Mouse (Mus musculus): ENCODE results near the gene Map2k5.

The Map2k5 gene

GRCm38 (mm10) chr9:63146126-63146855, 231.4 kb downstream of the Map2k5 start:
- no peak for DNase-seq (ENCODE audit: low spot score in 2 of 2)

GRCm38 (mm10) chr9:63145249-63146125, 232.2 kb downstream of the Map2k5 start:
- no peak for DNase-seq (ENCODE audit: low spot score in 2 of 2)

GRCm38 (mm10) chr9:63144502-63145248, 233.0 kb downstream of the Map2k5 start:
- no peak for DNase-seq (ENCODE audit: low spot score in 2 of 2)

GRCm38 (mm10) chr9:63143641-63144501, 233.8 kb downstream of the Map2k5 start:
- no peak for DNase-seq (ENCODE audit: low spot score in 2 of 2)

GRCm38 (mm10) chr9:63143227-63143626, 234.5 kb downstream of the Map2k5 start:
- DNase-seq (ENCODE audit: low spot score in 2 of 2) = no peak

- DNase-seq (ENCODE audit: low spot score in 2 of 2) = no peak
These were observed 235.2 kb downstream of the Map2k5 start for GRCm38 (mm10) chr9:63142335-63143036.

- DNase-seq (ENCODE audit: low spot score in 2 of 2) = no peak
These were observed 235.9 kb downstream of the Map2k5 start for GRCm38 (mm10) chr9:63141641-63142334.

- DNase-seq (ENCODE audit: low spot score in 2 of 2) = no peak
These were observed 237.5 kb downstream of the Map2k5 start for GRCm38 (mm10) chr9:63140211-63140610.

- DNase-seq (ENCODE audit: low spot score in 2 of 2) = no peak
These were observed 238.0 kb downstream of the Map2k5 start for GRCm38 (mm10) chr9:63139661-63140060.

- no peak for DNase-seq (ENCODE audit: low spot score in 2 of 2)
These were observed 239.2 kb downstream of the Map2k5 start for GRCm38 (mm10) chr9:63138481-63138967.

GRCm38 (mm10) chr9:63137615-63137915, 240.1 kb downstream of the Map2k5 start:
- DNase-seq (ENCODE audit: low spot score in 2 of 2) = no peak

- no peak for DNase-seq (ENCODE audit: low spot score in 2 of 2)
These were observed 240.7 kb downstream of the Map2k5 start for GRCm38 (mm10) chr9:63136756-63137614.

- no peak for DNase-seq (ENCODE audit: low spot score in 2 of 2)
These were observed 241.5 kb downstream of the Map2k5 start for GRCm38 (mm10) chr9:63136241-63136640.

GRCm38 (mm10) chr9:63135801-63136200, 241.9 kb downstream of the Map2k5 start:
- no peak for DNase-seq (ENCODE audit: low spot score in 2 of 2)

GRCm38 (mm10) chr9:63135356-63135755, 242.3 kb downstream of the Map2k5 start:
- no peak for DNase-seq (ENCODE audit: low spot score in 2 of 2)

- DNase-seq (ENCODE audit: low spot score in 2 of 2) = no peak
These were observed 244.0 kb downstream of the Map2k5 start for GRCm38 (mm10) chr9:63133659-63134058.

GRCm38 (mm10) chr9:63132673-63133601, 244.8 kb downstream of the Map2k5 start:
- DNase-seq (ENCODE audit: low spot score in 2 of 2) = peak; percentile 92 to 94

Measured in urinary bladder, postnatal 4 days (tissue).